Mouse (Mus musculus) spleen, adult 2 months (tissue): ENCODE results near the gene Gm43064.

ENCODE experiments used
- CTCF ChIP-seq: fragments of 200-500 bp; IDR thresholded peaks from 2 replicates; pipeline ENCODE4 v1.5.1; 2011; ENCODE audit warnings: mild to moderate bottlenecking, inconsistent platforms; ENCODE audit not compliant: insufficient read depth, insufficient read length, insufficient replicate concordance; ENCODE audit errors: extremely low read depth
- POLR2A ChIP-seq: fragments of 200-500 bp; IDR thresholded peaks from 2 replicates; pipeline ENCODE4 v1.6.1; 2011; ENCODE audit warnings: low read depth, low read length, inconsistent platforms

GRCm38 (mm10) chr3:103773508-103773907 is 35.9 kb upstream of the Gm43064 start:
- TF ChIP-seq CTCF: no peak
- TF ChIP-seq POLR2A: no peak
